Mouse (Mus musculus) liver, embryonic 14.5 days (tissue): ENCODE data around the gene Naa40. TPM values are rescaled to one million over a fixed set of nuclear protein-coding genes. Genes with fewer than 3 reads are reported as not detected.

Experiments
- ATAC-seq: fragments of 200-750 bp; cut with Nextera tagmentation; 2 replicates; pipeline ENCODE4 v1.8.0; 2017; ENCODE audit warnings: moderate number of reproducible peaks, mild to moderate bottlenecking, moderate library complexity; ENCODE audit not compliant: insufficient read depth
- DNase-seq, 3 experiments: peaks; one replicate each; pipeline ENCODE4 v3.0.0-alpha.2; 2012 to 2013; ENCODE audit warnings: low read depth in 3 of 3, low spot score in 3 of 3
- H3K27ac ChIP-seq: fragments of 300-500 bp; sonication (generic); 2 replicates; pipeline ENCODE4 v1.5.1; 2014; ENCODE audit warnings: moderate library complexity, mild to moderate bottlenecking, control low read depth, inconsistent platforms
- H3K27me3 ChIP-seq: fragments of 300-500 bp; sonication (generic); 2 replicates; pipeline ENCODE4 v1.6.1; 2014; ENCODE audit warnings: mild to moderate bottlenecking, low read length, moderate library complexity; ENCODE audit not compliant: control insufficient read depth, insufficient read depth
- H3K36me3 ChIP-seq: fragments of 300-500 bp; sonication (generic); replicated peaks from 2 replicates; pipeline ENCODE4 v1.6.1; 2014; ENCODE audit warnings: low read depth; ENCODE audit not compliant: control insufficient read depth, insufficient read depth
- H3K4me1 ChIP-seq, 2 experiments: fragments of 200-500 bp in 1 of 2; fragments of 300-500 bp in 1 of 2; sonication (generic) in 1 of 2; replicated peaks; 2 replicates each; pipeline ENCODE4 v1.6.1; 2012 to 2014; ENCODE audit warnings: antibody characterized with exemption in 1 of 2, inconsistent platforms in 1 of 2, low read length in 1 of 2; ENCODE audit not compliant: control insufficient read depth in 2 of 2, insufficient read depth in 2 of 2
- H3K4me2 ChIP-seq: fragments of 300-500 bp; sonication (generic); 2 replicates; pipeline ENCODE4 v1.6.1; 2014; ENCODE audit warnings: low read depth, mild to moderate bottlenecking, control low read depth, moderate library complexity
- H3K4me3 ChIP-seq, 2 experiments: fragments of 200-500 bp in 1 of 2; fragments of 300-500 bp in 1 of 2; sonication (generic) in 1 of 2; 2 replicates each; pipeline ENCODE4 v1.5.1; 2012 to 2014; ENCODE audit warnings: low read depth in 2 of 2, low read length in 2 of 2, mild to moderate bottlenecking in 2 of 2, control low read depth in 1 of 2, inconsistent platforms in 1 of 2, moderate library complexity in 1 of 2; ENCODE audit not compliant: insufficient read depth in 1 of 2
- H3K9ac ChIP-seq: fragments of 300-500 bp; sonication (generic); replicated peaks from 2 replicates; pipeline ENCODE4 v1.6.1; 2014; ENCODE audit warnings: mild to moderate bottlenecking, control low read depth, moderate library complexity
- H3K9me3 ChIP-seq: fragments of 300-500 bp; sonication (generic); 2 replicates; pipeline ENCODE4 v1.6.1; 2016; ENCODE audit warnings: low read length, mixed read lengths; ENCODE audit not compliant: control insufficient read depth
- CTCF ChIP-seq: IDR thresholded peaks from 2 replicates; pipeline ENCODE4 v1.5.1; 2016; ENCODE audit warnings: antibody characterized with exemption, low read depth, control low read depth
- EP300 ChIP-seq: IDR thresholded peaks from 2 replicates; pipeline ENCODE4 v1.6.1; 2016; ENCODE audit warnings: antibody characterized with exemption, low read depth
- WGBS: fragments of 180-500 bp; shearing (Covaris S2); extraction: QIAGEN DNeasy Blood & Tissue Kit; methylation state at CpG from one replicate; pipeline ENCODE4 v1.1.7; 2014; ENCODE audit not compliant: insufficient replicate concordance; 5-methylcytosine and 5-hydroxymethylcytosine counted together
- polyA plus RNA-seq, 2 experiments: library from polyadenylated mRNA; depleted of rRNA in 1 of 2; stranded (reverse) in 1 of 2; unstranded in 1 of 2; fragments of >200 nt; fragmentation: Nextera tagmentation in 1 of 2; extraction: Ambion mirVana in 1 of 2; gene quantifications; 2 replicates each; pipeline versions ENCODE4 v1.2.1 to v1.2.3; 2012 to 2014

Naa40 gene
- polyA plus RNA-seq, 2 experiments: 18.0 to 23.1 TPM

- Histone ChIP-seq H3K4me2 (no peak overlapping the region), H3K9me3 (no peaks in the 10 kb centered on the region), H3K9ac (no peak overlapping the region), H3K36me3 (no peaks in the 10 kb centered on the region), H3K27ac (no peak overlapping the region), H3K4me1 (no peaks in the 10 kb centered on the region), H3K4me3 (no peak overlapping the region), H3K27me3 (no peaks in the 10 kb centered on the region)
- WGBS: 61% methylated on average over 5 of the region's 5 CpGs
- no peak for ATAC-seq
- DNase-seq: no peak
- TF ChIP-seq EP300: no peak
Measured at GRCm38 (mm10) chr19:7257881-7258280, 16.9 kb upstream of the Naa40 start.

DNA sequence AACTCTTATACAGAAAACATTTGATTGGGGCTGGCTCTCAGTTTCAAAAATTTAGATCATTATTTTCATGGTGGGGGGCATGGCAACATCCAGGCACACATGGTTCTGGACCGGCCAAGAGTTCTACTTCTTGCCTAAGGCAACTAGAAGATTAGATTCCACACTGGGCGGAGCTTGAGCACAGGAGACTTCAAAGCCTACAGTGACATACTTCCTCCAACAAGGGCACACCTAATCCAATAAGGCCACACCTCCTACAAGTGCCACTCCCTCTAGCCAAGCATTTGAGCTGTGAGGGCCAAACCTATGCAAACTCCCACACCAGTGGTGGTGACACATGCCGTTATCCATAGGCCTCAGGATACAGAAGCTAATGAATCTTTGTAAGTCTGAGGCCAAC, 5.0 kb upstream of the Naa40 start:
- Histone ChIP-seq H3K36me3 (no peaks in the 10 kb centered on the region), H3K4me3 (no peak overlapping the region), H3K9ac (no peak overlapping the region), H3K9me3 (no peaks in the 10 kb centered on the region), H3K4me2 (no peak overlapping the region), H3K27ac (no peak overlapping the region), H3K4me1 (peaks cover 4 to 6% of the 10 kb centered on the region in 2 experiments; a peak in 3 of 4 replicates), H3K27me3 (no peaks in the 10 kb centered on the region)
- ATAC-seq: no peak; the same call in 1 of the 2 replicates
- WGBS: 45% methylated on average over 3 of the region's 3 CpGs
- DNase-seq: no peak
- TF ChIP-seq EP300 (no peak), CTCF (no peak)

DNA sequence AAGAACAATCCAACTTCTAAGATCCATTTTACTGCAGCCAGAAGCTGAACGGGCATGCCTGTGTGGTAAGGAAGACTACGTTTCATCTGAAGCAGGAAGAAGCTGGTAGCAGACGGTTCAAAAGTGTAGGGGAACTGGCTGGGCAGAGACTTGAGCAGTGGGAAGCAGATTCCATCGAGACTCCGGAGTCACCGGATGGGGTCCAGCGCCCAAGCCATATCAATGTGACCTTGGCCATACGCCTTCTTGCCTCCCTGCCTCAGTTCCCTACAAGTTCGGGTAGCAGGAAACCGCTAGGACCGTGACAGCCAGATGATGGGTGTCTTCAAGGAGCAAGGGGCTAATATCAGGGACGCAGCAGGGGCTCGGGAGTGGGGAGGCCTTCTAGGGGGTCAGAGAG, 692 bp downstream of the Naa40 start:
- Histone ChIP-seq H3K4me2 (peak overlapping the region; percentile 72), H3K27me3 (no peaks in the 10 kb centered on the region), H3K4me3 (peak overlapping the region; percentile 73 to 90), H3K36me3 (peaks cover 4% of the 10 kb centered on the region), H3K4me1 (peaks cover 8 to 10% of the 10 kb centered on the region in 2 experiments), H3K9ac (peak overlapping the region; percentile 84), H3K9me3 (no peaks in the 10 kb centered on the region), H3K27ac (peak overlapping the region; percentile 43)
- TF ChIP-seq CTCF (no peak), EP300 (no peak)
- ATAC-seq (peak; percentile 6; the same call in 1 of the 2 replicates), DNase-seq (no peak)
- WGBS: under 1% methylated on average over 13 of the region's 13 CpGs

- peak overlapping the region; percentile 72 for H3K4me2 ChIP-seq
- H3K4me3 ChIP-seq: peak overlapping the region; percentile 73 to 90
- H3K36me3 ChIP-seq: peaks cover 4% of the 10 kb centered on the region
- H3K4me1 ChIP-seq: peaks cover 8 to 10% of the 10 kb centered on the region in 2 experiments
- ATAC-seq (no peak), DNase-seq (no peak)
- no peaks in the 10 kb centered on the region for H3K27me3 ChIP-seq
- no peaks in the 10 kb centered on the region for H3K9me3 ChIP-seq
- TF ChIP-seq CTCF (no peak), EP300 (no peak)
- H3K9ac ChIP-seq: peak overlapping the region; percentile 84
- 86% methylated on average over 3 of the region's 3 CpGs for WGBS
- no peak overlapping the region; the same call in 1 of the 2 replicates for H3K27ac ChIP-seq
Measured at GRCm38 (mm10) chr19:7239574-7239973, 1.4 kb downstream of the Naa40 start.

GRCm38 (mm10) chr19:7236742-7237141, 4.2 kb downstream of the Naa40 start:
- DNase-seq (no peak), ATAC-seq (no peak)
- no peaks in the 10 kb centered on the region for H3K27me3 ChIP-seq
- peaks cover 8 to 10% of the 10 kb centered on the region in 2 experiments for H3K4me1 ChIP-seq
- WGBS: 73% methylated on average over 4 of the region's 4 CpGs
- peaks cover 19% of the 10 kb centered on the region for H3K36me3 ChIP-seq
- H3K4me3 ChIP-seq: no peak overlapping the region
- H3K4me2 ChIP-seq: no peak overlapping the region
- no peaks in the 10 kb centered on the region for H3K9me3 ChIP-seq
- H3K27ac ChIP-seq: no peak overlapping the region
- H3K9ac ChIP-seq: no peak overlapping the region
- TF ChIP-seq EP300 (no peak), CTCF (no peak)
